Mouse (Mus musculus) spleen, postnatal 10 days (tissue): ENCODE measurements at regions not wholly inside any gene's neighbourhood (a gene's known extent, or its start where the extent isn't known, plus 50 kb on each side); places are given as distances from the start of the nearest gene placed in this dataset.

Experiments used
- DNase-seq, 2 experiments: peaks; one replicate each; pipeline ENCODE4 v3.0.0; 2021 to 2022; ENCODE audit warnings: low spot score in 2 of 2

GRCm38 (mm10) chr11:112121026-112121425 lies 661.0 kb upstream of the Sox9 start:
- DNase-seq = no peak

GRCm38 (mm10) chr11:112121831-112122230 lies 660.2 kb upstream of the Sox9 start:
- DNase-seq = no peak

GRCm38 (mm10) chr11:112125249-112125933 lies 656.6 kb upstream of the Sox9 start:
- DNase-seq = no peak

GRCm38 (mm10) chr11:112130090-112130489 lies 651.9 kb upstream of the Sox9 start:
- no peak for DNase-seq

GRCm38 (mm10) chr11:112137401-112138020 lies 644.5 kb upstream of the Sox9 start:
- no peak for DNase-seq

GRCm38 (mm10) chr11:112140058-112140457 lies 642.0 kb upstream of the Sox9 start:
- DNase-seq = no peak

- no peak for DNase-seq
Observed at GRCm38 (mm10) chr11:112140495-112140894, 641.5 kb upstream of the Sox9 start.

GRCm38 (mm10) chr11:112140912-112141311 lies 641.1 kb upstream of the Sox9 start:
- no peak for DNase-seq

- no peak for DNase-seq
Observed at GRCm38 (mm10) chr11:112152051-112152450, 630.0 kb upstream of the Sox9 start.

- no peak for DNase-seq
Observed at GRCm38 (mm10) chr11:112153198-112153597, 628.8 kb upstream of the Sox9 start.

- DNase-seq = no peak
Observed at GRCm38 (mm10) chr11:112154712-112155319, 627.2 kb upstream of the Sox9 start.

- no peak for DNase-seq
Observed at GRCm38 (mm10) chr11:112155339-112155955, 626.6 kb upstream of the Sox9 start.

- DNase-seq = no peak
Observed at GRCm38 (mm10) chr11:112163681-112164265, 618.3 kb upstream of the Sox9 start.

GRCm38 (mm10) chr11:112173585-112173984 lies 608.4 kb upstream of the Sox9 start:
- no peak for DNase-seq

- DNase-seq = no peak
Observed at GRCm38 (mm10) chr11:112175302-112175701, 606.7 kb upstream of the Sox9 start.

GRCm38 (mm10) chr11:112180666-112181065 lies 601.4 kb upstream of the Sox9 start:
- no peak for DNase-seq

- no peak for DNase-seq
Observed at GRCm38 (mm10) chr11:112197620-112198268, 584.3 kb upstream of the Sox9 start.

GRCm38 (mm10) chr11:112204561-112204960 lies 577.5 kb upstream of the Sox9 start:
- no peak for DNase-seq

- no peak for DNase-seq
Observed at GRCm38 (mm10) chr11:112209414-112209813, 572.6 kb upstream of the Sox9 start.

GRCm38 (mm10) chr11:112219046-112219720 lies 562.8 kb upstream of the Sox9 start:
- DNase-seq = no peak

GRCm38 (mm10) chr11:112234492-112235116 lies 547.4 kb upstream of the Sox9 start:
- DNase-seq = no peak
